Mouse (Mus musculus): ENCODE measurements around the gene Flt3l. TPM values are rescaled to one million over a fixed set of nuclear protein-coding genes. Genes with fewer than 3 reads are reported as not detected.
"Not testable (repeated sequence)": the region's sequence is repeated elsewhere in the genome, so short reads cannot be mapped to it uniquely, and the experiment has no call there.

The Flt3l gene
- polyA plus RNA-seq, 1 experiment from 2014 or later: 1.5 TPM

DNA sequence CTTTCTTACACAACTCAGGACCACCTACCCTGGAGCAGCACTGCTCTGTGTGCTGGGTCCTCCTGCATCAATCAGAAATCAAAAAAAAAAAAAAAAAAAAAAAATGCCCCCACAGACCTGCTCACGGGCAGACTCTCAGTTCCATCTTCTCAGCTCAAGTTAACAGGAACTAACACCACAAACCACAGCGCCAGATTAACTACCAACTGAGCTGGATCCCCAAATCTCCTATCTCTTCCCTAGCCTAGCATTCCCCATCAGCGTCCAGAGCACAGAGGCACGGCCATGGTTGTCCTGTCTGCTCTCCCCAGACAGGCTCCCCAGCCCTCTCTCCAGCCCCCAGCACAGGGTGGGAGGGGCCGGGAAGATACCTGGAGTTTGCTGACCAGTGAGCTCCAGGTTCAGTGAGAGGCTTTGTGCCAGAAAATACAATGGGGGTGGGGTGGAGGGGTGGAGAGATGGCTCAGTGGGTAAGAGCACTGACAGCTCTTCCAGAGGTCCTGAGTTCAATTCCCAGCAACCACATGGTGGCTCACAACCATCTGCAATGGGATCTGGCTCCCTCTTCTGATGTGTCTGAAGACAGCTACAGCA lies 29.1 kb downstream of the Flt3l start:
- ATAC-seq (replicated peaks; ENCODE audit: insufficient number of reproducible peaks, insufficient read depth, low FRiP score, low read depth): no peak
- no peaks in the 10 kb centered on the region for H3K9me3 ChIP-seq (replicated peaks)
- no peak overlapping the region for H3K27ac ChIP-seq
- H3K4me2 ChIP-seq: no peak overlapping the region
- no peaks in the 10 kb centered on the region for H3K36me3 ChIP-seq
- no peak overlapping the region for H3K4me3 ChIP-seq
- H3K4me1 ChIP-seq (replicated peaks): peaks cover 22% of the 10 kb centered on the region
- H3K9ac ChIP-seq: no peak overlapping the region
- 52% methylated on average over 5 of the region's 5 CpGs for WGBS
- H3K27me3 ChIP-seq: no peaks in the 10 kb centered on the region

GRCm38 (mm10) chr7:45106441-45106840 lies 29.8 kb downstream of the Flt3l start:
- no peaks in the 10 kb centered on the region for H3K36me3 ChIP-seq
- no peak overlapping the region for H3K4me2 ChIP-seq
- H3K27me3 ChIP-seq: no peaks in the 10 kb centered on the region
- H3K9me3 ChIP-seq (replicated peaks): no peaks in the 10 kb centered on the region
- H3K9ac ChIP-seq: no peak overlapping the region
- 70% methylated on average over 6 of the region's 6 CpGs for WGBS
- peaks cover 26% of the 10 kb centered on the region for H3K4me1 ChIP-seq (replicated peaks)
- H3K4me3 ChIP-seq: no peak overlapping the region
- ATAC-seq (replicated peaks; ENCODE audit: insufficient number of reproducible peaks, insufficient read depth, low FRiP score, low read depth): no peak
- no peak overlapping the region for H3K27ac ChIP-seq

DNA sequence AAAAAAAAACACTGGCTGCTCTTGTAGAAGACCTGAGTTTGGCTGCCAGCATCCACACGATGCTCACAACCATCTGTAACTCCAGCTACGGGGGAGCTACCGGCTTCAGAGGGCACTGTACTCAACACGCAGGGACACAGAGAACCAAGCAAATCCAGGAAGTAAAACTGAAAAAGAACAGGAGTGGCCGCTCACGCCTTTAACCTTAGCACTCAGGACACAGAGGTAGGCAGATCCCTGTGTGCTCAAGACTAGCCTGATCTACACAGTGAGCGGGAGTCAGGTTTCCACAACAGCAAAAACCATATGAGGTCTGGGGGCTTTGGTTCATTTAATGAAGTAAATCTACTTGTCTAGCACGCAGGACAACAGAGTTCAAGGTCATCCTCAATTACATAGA lies 30.7 kb downstream of the Flt3l start:
- Histone ChIP-seq H3K36me3 (no peaks in the 10 kb centered on the region), H3K4me2 (no peak overlapping the region), H3K27ac (no peak overlapping the region), H3K4me3 (no peak overlapping the region), H3K9me3 (replicated peaks) (no peaks in the 10 kb centered on the region), H3K9ac (no peak overlapping the region), H3K4me1 (replicated peaks) (peaks cover 26% of the 10 kb centered on the region), H3K27me3 (no peaks in the 10 kb centered on the region)
- no peak for ATAC-seq (replicated peaks; ENCODE audit: insufficient number of reproducible peaks, insufficient read depth, low FRiP score, low read depth)
- 79% methylated on average over 8 of the region's 8 CpGs for WGBS

DNA sequence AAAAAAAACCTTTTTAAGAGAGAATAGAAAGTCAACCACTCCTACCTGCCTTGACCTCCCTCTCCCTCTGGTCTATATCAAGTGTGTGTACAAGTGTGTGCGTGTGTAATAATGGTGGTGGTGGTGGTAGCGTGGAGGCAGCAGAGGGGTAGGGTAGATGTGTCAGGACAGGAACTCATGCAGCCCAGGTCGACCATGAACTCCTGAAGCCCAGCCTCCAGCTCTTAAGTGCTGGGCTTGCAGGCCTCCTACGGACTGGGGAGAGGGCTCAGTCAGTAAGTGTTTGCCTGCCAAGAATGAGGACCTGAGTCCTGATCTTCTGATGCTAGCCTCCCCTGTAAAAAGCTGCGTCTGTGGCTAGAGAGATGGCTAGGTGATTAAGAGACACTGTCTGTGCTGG lies 31.3 kb downstream of the Flt3l start:
- Histone ChIP-seq H3K27me3 (no peaks in the 10 kb centered on the region), H3K4me1 (replicated peaks) (peaks cover 26% of the 10 kb centered on the region), H3K36me3 (no peaks in the 10 kb centered on the region), H3K4me2 (no peak overlapping the region), H3K4me3 (no peak overlapping the region), H3K9ac (no peak overlapping the region), H3K9me3 (replicated peaks) (no peaks in the 10 kb centered on the region), H3K27ac (no peak overlapping the region)
- WGBS: 69% methylated on average over 5 of the region's 5 CpGs
- ATAC-seq (replicated peaks; ENCODE audit: insufficient number of reproducible peaks, insufficient read depth, low FRiP score, low read depth): no peak

GRCm38 (mm10) chr7:45103652-45104180 lies 32.5 kb downstream of the Flt3l start, which contains the start of gene Fcgrt:
TSS of gene Fcgrt (minus strand) at chr7:45103851.
- peak within 1 kb of the TSS; percentile 62 for H3K4me2 ChIP-seq
- H3K36me3 ChIP-seq: no peaks in the 10 kb centered on the region
- peak within 1 kb of the TSS; percentile 51 for H3K9ac ChIP-seq
- no peaks in the 10 kb centered on the region for H3K9me3 ChIP-seq (replicated peaks)
- ATAC-seq (replicated peaks; ENCODE audit: insufficient number of reproducible peaks, insufficient read depth, low FRiP score, low read depth): peak; percentile 95
- peak within 1 kb of the TSS; percentile 45 for H3K4me3 ChIP-seq
- 23% methylated on average over 7 of the region's 7 CpGs for WGBS
- H3K4me1 ChIP-seq (replicated peaks): peaks cover 26% of the 10 kb centered on the region
- H3K27me3 ChIP-seq: no peaks in the 10 kb centered on the region
- peak within 1 kb of the TSS; percentile 87 for H3K27ac ChIP-seq

GRCm38 (mm10) chr7:45102940-45103585 lies 33.2 kb downstream of the Flt3l start:
- peak overlapping the region; percentile 87 for H3K27ac ChIP-seq
- peak overlapping the region; percentile 51 for H3K9ac ChIP-seq
- H3K4me2 ChIP-seq: peak overlapping the region; percentile 62
- peak overlapping the region; percentile 45 for H3K4me3 ChIP-seq
- peaks cover 26% of the 10 kb centered on the region for H3K4me1 ChIP-seq (replicated peaks)
- H3K9me3 ChIP-seq (replicated peaks): no peaks in the 10 kb centered on the region
- 67% methylated on average over 9 of the region's 9 CpGs for WGBS
- H3K27me3 ChIP-seq: no peaks in the 10 kb centered on the region
- no peak for ATAC-seq (replicated peaks; ENCODE audit: insufficient number of reproducible peaks, insufficient read depth, low FRiP score, low read depth)
- no peaks in the 10 kb centered on the region for H3K36me3 ChIP-seq

GRCm38 (mm10) chr7:45102441-45102840 lies 33.8 kb downstream of the Flt3l start:
- WGBS: 73% methylated on average over 11 of the region's 11 CpGs
- Histone ChIP-seq H3K4me2 (peak overlapping the region; percentile 62), H3K9me3 (replicated peaks) (no peaks in the 10 kb centered on the region), H3K4me3 (peak overlapping the region; percentile 45; the same call in 1 of the 2 replicates), H3K4me1 (replicated peaks) (peaks cover 26% of the 10 kb centered on the region), H3K36me3 (no peaks in the 10 kb centered on the region), H3K27ac (no peak overlapping the region), H3K9ac (no peak overlapping the region), H3K27me3 (no peaks in the 10 kb centered on the region)
- no peak for ATAC-seq (replicated peaks; ENCODE audit: insufficient number of reproducible peaks, insufficient read depth, low FRiP score, low read depth)

GRCm38 (mm10) chr7:45100046-45100445 lies 36.2 kb downstream of the Flt3l start:
- no peak overlapping the region for H3K4me2 ChIP-seq
- no peaks in the 10 kb centered on the region for H3K36me3 ChIP-seq
- H3K9me3 ChIP-seq (replicated peaks): no peaks in the 10 kb centered on the region
- no peaks in the 10 kb centered on the region for H3K27me3 ChIP-seq
- H3K9ac ChIP-seq: no peak overlapping the region
- WGBS: 86% methylated on average over 6 of the region's 6 CpGs
- no peak overlapping the region for H3K4me3 ChIP-seq
- no peak overlapping the region for H3K27ac ChIP-seq
- H3K4me1 ChIP-seq (replicated peaks): peaks cover 26% of the 10 kb centered on the region
- ATAC-seq (replicated peaks; ENCODE audit: insufficient number of reproducible peaks, insufficient read depth, low FRiP score, low read depth): no peak

DNA sequence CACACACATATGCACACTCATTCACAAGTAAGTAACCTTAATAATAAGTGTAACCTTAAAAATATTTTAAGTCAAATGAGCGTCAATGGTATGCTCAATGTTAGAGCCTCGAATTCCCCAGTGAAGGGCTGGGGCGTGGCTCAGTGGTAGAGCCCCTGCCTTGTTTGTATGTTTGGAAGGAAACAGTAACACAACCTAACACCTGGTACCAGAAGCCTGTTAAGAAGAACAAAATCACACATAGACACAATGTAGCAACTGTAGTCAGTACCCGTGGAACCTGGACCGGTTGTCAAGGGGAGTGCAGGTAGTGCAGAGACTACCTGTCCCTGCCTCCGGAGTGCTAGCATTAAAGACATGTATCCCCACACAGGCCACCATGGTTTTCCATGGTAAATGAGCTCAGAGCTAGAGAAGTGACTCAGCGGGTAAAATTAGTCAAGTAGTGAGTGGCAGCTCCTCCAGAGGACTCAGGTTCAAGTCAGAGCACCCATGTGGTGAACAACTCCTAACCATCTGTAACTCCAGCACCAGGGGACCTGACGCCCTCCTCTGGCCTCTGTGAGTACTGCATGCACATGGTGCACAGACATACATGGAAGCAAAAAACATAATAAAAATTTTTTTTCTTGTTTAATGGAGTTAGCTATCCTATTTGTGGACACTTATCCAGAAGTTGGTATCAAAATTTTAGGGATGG lies 37.5 kb downstream of the Flt3l start:
- no peak overlapping the region for H3K27ac ChIP-seq
- no peaks in the 10 kb centered on the region for H3K27me3 ChIP-seq
- H3K9me3 ChIP-seq (replicated peaks): no peaks in the 10 kb centered on the region
- H3K4me1 ChIP-seq (replicated peaks): peaks cover 18% of the 10 kb centered on the region
- no peak overlapping the region for H3K4me2 ChIP-seq
- 87% methylated on average over 8 of the region's 8 CpGs for WGBS
- H3K4me3 ChIP-seq: no peak overlapping the region
- no peak for ATAC-seq (replicated peaks; ENCODE audit: insufficient number of reproducible peaks, insufficient read depth, low FRiP score, low read depth)
- no peaks in the 10 kb centered on the region for H3K36me3 ChIP-seq
- no peak overlapping the region for H3K9ac ChIP-seq

GRCm38 (mm10) chr7:45097479-45097878 lies 38.8 kb downstream of the Flt3l start:
- H3K27ac ChIP-seq: peak overlapping the region; percentile 14; the same call in 1 of the 2 replicates
- no peaks in the 10 kb centered on the region for H3K9me3 ChIP-seq (replicated peaks)
- peaks cover 7% of the 10 kb centered on the region; the same call in 1 of the 2 replicates for H3K4me1 ChIP-seq (replicated peaks)
- no peak overlapping the region for H3K9ac ChIP-seq
- no peaks in the 10 kb centered on the region for H3K36me3 ChIP-seq
- no peak overlapping the region for H3K4me2 ChIP-seq
- H3K27me3 ChIP-seq: no peaks in the 10 kb centered on the region
- H3K4me3 ChIP-seq: no peak overlapping the region
- no peak for ATAC-seq (replicated peaks; ENCODE audit: insufficient number of reproducible peaks, insufficient read depth, low FRiP score, low read depth)
- WGBS: 50% methylated on average over 6 of the region's 6 CpGs

GRCm38 (mm10) chr7:45095965-45096364 lies 40.3 kb downstream of the Flt3l start:
- not testable (repeated sequence) for H3K36me3 ChIP-seq; H3K9me3 ChIP-seq (replicated peaks); H3K4me2 ChIP-seq; ATAC-seq (replicated peaks; ENCODE audit: insufficient number of reproducible peaks, insufficient read depth, low FRiP score, low read depth); H3K27ac ChIP-seq; H3K9ac ChIP-seq; H3K27me3 ChIP-seq; H3K4me3 ChIP-seq
- peaks cover 14% of the 10 kb centered on the region for H3K4me1 ChIP-seq (replicated peaks)
- WGBS: 93% methylated on average over 14 of the region's 14 CpGs
